Mouse (Mus musculus) right cerebral cortex, adult 2 months (tissue): ENCODE measurements around the gene Gramd1b.
A peak's percentile ranks its signal among the peaks of the same experiment; 100 is the strongest.

Source experiments
- DNase-seq, 2 experiments: peaks; one replicate each; pipeline ENCODE4 v3.0.0; 2021 to 2022; ENCODE audit warnings: low spot score in 2 of 2

The Gramd1b gene

GRCm38 (mm10) chr9:40400171-40400570, 131.0 kb downstream of the Gramd1b start:
- no peak for DNase-seq

- DNase-seq, result no peak
These were observed 131.7 kb downstream of the Gramd1b start for GRCm38 (mm10) chr9:40399359-40399932.

- no peak for DNase-seq
These were observed 133.5 kb downstream of the Gramd1b start for GRCm38 (mm10) chr9:40397471-40398245.

- peak; percentile 80 to 85 for DNase-seq
These were observed 134.1 kb downstream of the Gramd1b start for GRCm38 (mm10) chr9:40397036-40397435.

GRCm38 (mm10) chr9:40396171-40396570, 135.0 kb downstream of the Gramd1b start:
- DNase-seq, result no peak

GRCm38 (mm10) chr9:40391852-40392695, 139.1 kb downstream of the Gramd1b start:
- peak; percentile 82 to 85 for DNase-seq

GRCm38 (mm10) chr9:40391359-40391758, 139.8 kb downstream of the Gramd1b start:
- DNase-seq, result no peak

- DNase-seq, result peak; percentile 57 to 64
These were observed 140.3 kb downstream of the Gramd1b start for GRCm38 (mm10) chr9:40390904-40391303.

- DNase-seq, result no peak
These were observed 140.8 kb downstream of the Gramd1b start for GRCm38 (mm10) chr9:40390396-40390760.

- no peak for DNase-seq
These were observed 141.4 kb downstream of the Gramd1b start for GRCm38 (mm10) chr9:40389669-40390395.

- DNase-seq, result no peak
These were observed 142.0 kb downstream of the Gramd1b start for GRCm38 (mm10) chr9:40389175-40389574.

- DNase-seq, result no peak
These were observed 146.4 kb downstream of the Gramd1b start for GRCm38 (mm10) chr9:40384781-40385180.

- DNase-seq, result no peak
These were observed 148.7 kb downstream of the Gramd1b start for GRCm38 (mm10) chr9:40382508-40382907.

- peak; percentile 65 for DNase-seq
These were observed 149.5 kb downstream of the Gramd1b start for GRCm38 (mm10) chr9:40381416-40382411.

- DNase-seq, result no peak
These were observed 154.3 kb downstream of the Gramd1b start for GRCm38 (mm10) chr9:40376711-40377410.

GRCm38 (mm10) chr9:40376139-40376541, 155.0 kb downstream of the Gramd1b start:
- DNase-seq, result peak; percentile 75 to 81

GRCm38 (mm10) chr9:40375518-40375917, 155.7 kb downstream of the Gramd1b start:
- DNase-seq, result no peak

GRCm38 (mm10) chr9:40374992-40375391, 156.2 kb downstream of the Gramd1b start:
- DNase-seq, result no peak

GRCm38 (mm10) chr9:40374533-40374971, 156.6 kb downstream of the Gramd1b start:
- no peak for DNase-seq

GRCm38 (mm10) chr9:40374052-40374451, 157.1 kb downstream of the Gramd1b start:
- DNase-seq, result no peak
